Mouse (Mus musculus): ENCODE data around the gene Fryl.

DNA sequence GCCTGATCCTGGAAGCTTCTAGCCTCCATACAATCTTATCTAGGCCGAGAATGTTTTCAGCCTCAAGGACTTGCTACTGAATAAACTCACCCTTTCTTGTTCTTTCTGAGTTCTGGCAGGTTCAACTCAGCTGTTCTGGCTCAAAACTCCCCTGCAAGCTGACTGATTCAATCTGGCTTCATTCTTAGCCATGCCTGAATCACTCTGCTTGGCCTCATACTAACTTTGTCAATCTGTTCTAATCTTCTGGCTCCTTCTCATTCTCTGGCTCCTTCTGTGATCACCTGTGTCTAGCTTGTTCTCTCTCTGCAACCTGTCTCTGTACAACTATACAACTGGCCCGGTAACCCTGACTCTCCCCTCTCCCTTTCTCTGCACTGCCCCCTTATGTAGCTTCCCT lies 93.9 kb downstream of the Fryl start:
- TF ChIP-seq GATA1 (IDR thresholded peaks at IDR 0.05; ENCODE audit: borderline replicate concordance, low read length) = no peak
- no peak for TF ChIP-seq FLI1 (IDR thresholded peaks at IDR 0.05; ENCODE audit: low read length)
